Mouse (Mus musculus) stomach, embryonic 16.5 days (tissue): Measurements from ENCODE around the gene D10Wsu102e. TPM values are rescaled to one million over a fixed set of nuclear protein-coding genes. Genes with fewer than 3 reads are reported as not detected.
"Not testable (repeated sequence)": the region's sequence is repeated elsewhere in the genome, so short reads cannot be mapped to it uniquely, and the experiment has no call there.

Source experiments
- ATAC-seq: fragments of 200-750 bp; cut with Nextera tagmentation; 2 replicates; pipeline ENCODE4 v1.8.0; 2017; ENCODE audit warnings: moderate number of reproducible peaks, moderate TSS enrichment; ENCODE audit not compliant: insufficient read depth, low FRiP score
- H3K27ac ChIP-seq: fragments of 300-500 bp; sonication (generic); 2 replicates; pipeline ENCODE4 v1.5.1; 2014; ENCODE audit warnings: low read length
- H3K27me3 ChIP-seq: fragments of 300-500 bp; sonication (generic); 2 replicates; pipeline ENCODE4 v1.6.1; 2014; ENCODE audit warnings: low read length, control low read depth, mixed read lengths; ENCODE audit not compliant: control insufficient read depth, insufficient read depth
- H3K36me3 ChIP-seq: fragments of 300-500 bp; sonication (generic); 2 replicates; pipeline ENCODE4 v1.6.1; 2014; ENCODE audit warnings: low read length; ENCODE audit not compliant: control insufficient read depth, insufficient read depth
- H3K4me1 ChIP-seq: fragments of 300-500 bp; sonication (generic); 2 replicates; pipeline ENCODE4 v1.6.1; 2014; ENCODE audit warnings: low read length, control low read depth, mixed read lengths; ENCODE audit not compliant: control insufficient read depth, insufficient read depth
- H3K4me2 ChIP-seq: fragments of 300-500 bp; sonication (generic); 2 replicates; pipeline ENCODE4 v1.6.1; 2014; ENCODE audit warnings: low read depth, low read length, mixed read lengths
- H3K4me3 ChIP-seq: fragments of 300-500 bp; sonication (generic); replicated peaks from 2 replicates; pipeline ENCODE4 v1.5.1; 2014; ENCODE audit warnings: mild to moderate bottlenecking, low read length
- H3K9ac ChIP-seq: fragments of 300-500 bp; sonication (generic); 2 replicates; pipeline ENCODE4 v1.6.1; 2014; ENCODE audit warnings: low read length
- H3K9me3 ChIP-seq: fragments of 300-500 bp; sonication (generic); replicated peaks from 2 replicates; pipeline ENCODE4 v1.6.1; 2016; ENCODE audit warnings: low read length, control low read depth; ENCODE audit not compliant: control insufficient read depth
- WGBS: fragments of 180-500 bp; shearing (Covaris S2); extraction: QIAGEN DNeasy Blood & Tissue Kit; methylation state at CpG from one replicate; pipeline ENCODE4 v1.1.7; 2014; 5-methylcytosine and 5-hydroxymethylcytosine counted together
- polyA plus RNA-seq: library from polyadenylated mRNA; unstranded; fragments of >200 nt; fragmentation: Nextera tagmentation; extraction: Ambion mirVana; gene quantifications from 2 replicates; pipeline ENCODE4 v1.2.1, GENCODE M21; 2015

D10Wsu102e gene
- polyA plus RNA-seq, 1 experiment from 2014 or later = 0.61 TPM

GRCm38 (mm10) chr10:83397336-83397735 is 37.3 kb downstream of the D10Wsu102e start:
- Histone ChIP-seq H3K36me3 (no peaks in the 10 kb centered on the region), H3K4me1 (no peaks in the 10 kb centered on the region), H3K9ac (no peak overlapping the region), H3K4me3 (no peak overlapping the region), H3K4me2 (no peak overlapping the region), H3K9me3 (no peaks in the 10 kb centered on the region), H3K27me3 (no peaks in the 10 kb centered on the region), H3K27ac (no peak overlapping the region)
- WGBS = 95% methylated on average over 2 of the region's 2 CpGs
- no peak for ATAC-seq

GRCm38 (mm10) chr10:83400896-83401295 is 40.9 kb downstream of the D10Wsu102e start:
- 64% methylated on average over 6 of the region's 7 CpGs for WGBS
- H3K36me3 ChIP-seq, H3K9me3 ChIP-seq, H3K27me3 ChIP-seq, H3K4me2 ChIP-seq, H3K27ac ChIP-seq, H3K4me3 ChIP-seq, H3K9ac ChIP-seq, ATAC-seq, H3K4me1 ChIP-seq: not testable (repeated sequence)

GRCm38 (mm10) chr10:83405031-83405430 is 45.0 kb downstream of the D10Wsu102e start:
- Histone ChIP-seq H3K9me3 (0 out of 2 replicates have a peak, but pooled peaks cover 1% of the 10 kb centered on the region), H3K4me1 (no peaks in the 10 kb centered on the region), H3K9ac (no peak overlapping the region), H3K36me3 (no peaks in the 10 kb centered on the region), H3K4me3 (no peak overlapping the region), H3K27ac (no peak overlapping the region), H3K4me2 (no peak overlapping the region), H3K27me3 (no peaks in the 10 kb centered on the region)
- WGBS = 90% methylated on average over 11 of the region's 11 CpGs
- no peak for ATAC-seq

GRCm38 (mm10) chr10:83405711-83406110 is 45.7 kb downstream of the D10Wsu102e start:
- ATAC-seq = no peak
- H3K4me2 ChIP-seq = no peak overlapping the region
- no peak overlapping the region for H3K9ac ChIP-seq
- H3K36me3 ChIP-seq = no peaks in the 10 kb centered on the region
- 0 out of 2 replicates have a peak, but pooled peaks cover 2% of the 10 kb centered on the region for H3K9me3 ChIP-seq
- H3K27me3 ChIP-seq = no peaks in the 10 kb centered on the region
- H3K27ac ChIP-seq = no peak overlapping the region
- H3K4me3 ChIP-seq = no peak overlapping the region
- WGBS = 93% methylated on average over 11 of the region's 11 CpGs
- no peaks in the 10 kb centered on the region for H3K4me1 ChIP-seq

DNA sequence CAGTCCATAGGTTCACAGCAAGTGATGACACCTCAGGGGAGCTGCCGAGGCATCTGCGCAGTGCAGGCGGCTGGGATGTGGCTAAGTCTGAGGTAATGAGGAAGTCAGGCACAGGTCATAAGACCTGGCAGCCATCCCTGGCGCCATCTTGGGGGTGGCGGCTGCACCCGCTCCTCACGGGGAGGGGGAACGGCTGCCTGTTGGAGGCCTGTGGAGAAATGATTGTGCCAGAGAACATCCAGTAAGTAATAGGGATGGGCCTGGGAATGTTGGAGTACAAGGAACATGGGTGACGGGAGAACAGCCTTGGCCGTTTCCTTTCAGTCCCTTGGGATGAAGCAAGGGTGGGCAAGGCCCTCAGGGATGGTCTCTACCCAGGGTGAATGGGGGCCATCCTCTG is 47.1 kb downstream of the D10Wsu102e start:
- H3K36me3 ChIP-seq = no peaks in the 10 kb centered on the region
- H3K9ac ChIP-seq = no peak overlapping the region
- 96% methylated on average over 10 of the region's 10 CpGs for WGBS
- H3K4me2 ChIP-seq = no peak overlapping the region
- H3K9me3 ChIP-seq = peaks cover 2% of the 10 kb centered on the region; the same call in 1 of the 2 replicates
- no peaks in the 10 kb centered on the region for H3K4me1 ChIP-seq
- no peak for ATAC-seq
- H3K4me3 ChIP-seq = no peak overlapping the region
- no peak overlapping the region for H3K27ac ChIP-seq
- H3K27me3 ChIP-seq = no peaks in the 10 kb centered on the region

DNA sequence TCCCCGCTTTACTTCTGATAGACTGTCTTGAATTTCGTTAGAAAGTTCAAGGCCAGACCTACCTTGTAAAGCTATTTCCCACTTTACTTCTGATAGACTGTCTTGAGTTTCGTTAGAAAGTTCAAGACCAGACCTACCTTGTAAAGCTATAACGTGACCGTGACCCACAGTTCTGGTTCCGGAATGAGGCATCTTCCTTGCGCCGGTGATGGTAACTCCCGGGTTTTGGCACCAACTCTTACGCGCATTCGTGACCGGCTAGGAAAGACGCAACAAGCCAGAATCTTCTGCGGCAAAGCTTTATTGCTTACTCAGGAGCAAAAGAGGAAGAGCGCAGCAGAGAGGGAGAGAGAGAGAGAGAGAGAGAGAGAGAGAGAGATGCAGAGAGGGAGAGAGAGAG is 58.4 kb downstream of the D10Wsu102e start:
- not testable (repeated sequence) for H3K9ac ChIP-seq, H3K4me2 ChIP-seq, H3K4me1 ChIP-seq, H3K36me3 ChIP-seq, H3K27ac ChIP-seq, H3K27me3 ChIP-seq, ATAC-seq, H3K4me3 ChIP-seq, H3K9me3 ChIP-seq
- WGBS = 96% methylated on average over 16 of the region's 16 CpGs

- no peaks in the 10 kb centered on the region for H3K4me1 ChIP-seq
- H3K36me3 ChIP-seq = no peaks in the 10 kb centered on the region
- ATAC-seq = no peak
- peaks cover 7% of the 10 kb centered on the region for H3K9me3 ChIP-seq
- no peak overlapping the region for H3K27ac ChIP-seq
- no peak overlapping the region for H3K9ac ChIP-seq
- WGBS = 91% methylated on average over 7 of the region's 7 CpGs
- no peak overlapping the region for H3K4me3 ChIP-seq
- H3K4me2 ChIP-seq = no peak overlapping the region
- H3K27me3 ChIP-seq = no peaks in the 10 kb centered on the region
Measured at GRCm38 (mm10) chr10:83448582-83448981, 88.6 kb downstream of the D10Wsu102e start.

- H3K36me3 ChIP-seq = no peaks in the 10 kb centered on the region; the same call in 1 of the 2 replicates
- no peaks in the 10 kb centered on the region for H3K27me3 ChIP-seq
- H3K4me1 ChIP-seq = no peaks in the 10 kb centered on the region
- H3K27ac ChIP-seq = no peak overlapping the region
- 84% methylated on average over 3 of the region's 3 CpGs for WGBS
- H3K9me3 ChIP-seq = peaks cover 15% of the 10 kb centered on the region
- no peak overlapping the region for H3K4me3 ChIP-seq
- no peak overlapping the region for H3K4me2 ChIP-seq
- no peak overlapping the region for H3K9ac ChIP-seq
- ATAC-seq = no peak
Measured at GRCm38 (mm10) chr10:83457531-83457930, 97.5 kb downstream of the D10Wsu102e start.

- Histone ChIP-seq H3K4me1 (no peaks in the 10 kb centered on the region), H3K36me3 (no peaks in the 10 kb centered on the region), H3K9me3 (no peaks in the 10 kb centered on the region), H3K9ac (no peak overlapping the region), H3K27ac (no peak overlapping the region), H3K4me3 (no peak overlapping the region), H3K27me3 (no peaks in the 10 kb centered on the region), H3K4me2 (no peak overlapping the region)
- 95% methylated on average over 13 of the region's 13 CpGs for WGBS
- ATAC-seq = no peak
Measured at GRCm38 (mm10) chr10:83475226-83475625, 115.2 kb downstream of the D10Wsu102e start.

DNA sequence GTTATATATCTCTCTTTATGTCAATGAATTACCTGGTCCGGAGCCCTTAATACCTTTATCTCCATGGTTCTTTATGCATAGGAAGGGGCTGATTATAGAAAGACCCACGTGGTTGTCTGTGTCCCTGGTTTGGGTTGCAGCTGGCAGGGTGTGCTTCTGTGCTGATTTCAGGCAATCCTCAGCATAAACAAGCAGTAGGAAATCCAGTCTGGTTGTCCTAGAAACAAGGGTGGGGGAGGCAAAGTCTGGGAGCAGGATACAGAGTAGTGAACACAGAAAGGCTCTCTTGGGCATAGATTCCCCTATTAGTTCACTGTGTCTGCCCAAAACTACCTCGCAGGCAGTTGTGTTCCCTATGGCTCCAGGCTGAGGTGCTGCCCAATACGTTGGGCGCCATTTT is 117.3 kb downstream of the D10Wsu102e start:
- Histone ChIP-seq H3K4me2 (no peak overlapping the region), H3K9me3 (no peaks in the 10 kb centered on the region), H3K4me1 (no peaks in the 10 kb centered on the region), H3K27ac (no peak overlapping the region), H3K36me3 (no peaks in the 10 kb centered on the region), H3K9ac (no peak overlapping the region), H3K4me3 (no peak overlapping the region), H3K27me3 (no peaks in the 10 kb centered on the region)
- WGBS = 77% methylated on average over 5 of the region's 5 CpGs
- ATAC-seq = no peak
